Mouse (Mus musculus): Measurements from ENCODE around the gene Cdkl1.

DNA sequence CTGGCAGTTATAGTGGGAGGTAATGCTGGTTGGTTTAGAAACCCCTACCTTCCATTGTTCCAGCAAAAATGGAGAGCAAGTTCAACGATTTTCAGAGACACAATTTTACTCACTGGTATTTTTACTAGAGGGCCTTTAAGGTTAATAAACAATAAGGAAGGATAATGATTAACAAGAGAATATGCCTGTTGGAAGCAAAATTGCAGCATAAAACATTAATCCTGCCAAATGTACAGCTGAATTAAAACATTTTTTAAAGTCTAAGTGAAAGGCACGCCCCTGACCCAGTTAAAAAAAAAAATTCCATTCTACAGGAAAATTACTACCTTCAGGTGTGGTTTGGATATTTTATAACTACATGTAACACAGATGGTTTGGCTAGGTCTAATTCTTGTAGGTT lies 13.1 kb downstream of the Cdkl1 start:
- TF ChIP-seq POLR2A (IDR thresholded peaks at IDR 0.05; ENCODE audit: insufficient read depth, low read depth, low read length) = no peak
- TF ChIP-seq EP300 (IDR thresholded peaks at IDR 0.05; ENCODE audit: insufficient read depth, low read depth, low read length) = no peak

Measured in heart, adult 2 months (tissue).